Mouse (Mus musculus) frontal cortex, adult 2 months (tissue): Measurements from ENCODE around the gene Zfp825. TPM values are rescaled to one million over a fixed set of nuclear protein-coding genes. Genes with fewer than 3 reads are reported as not detected.
"Not testable (repeated sequence)": the region's sequence is repeated elsewhere in the genome, so short reads cannot be mapped to it uniquely, and the experiment has no call there.

Experiments used
- DNase-seq, 2 experiments: peaks; one replicate each; pipeline ENCODE4 v3.0.0; 2022; ENCODE audit warnings: low spot score in 1 of 2; ENCODE audit errors: extremely low spot score in 1 of 2
- polyA plus RNA-seq: library from polyadenylated mRNA; depleted of rRNA; stranded (reverse); fragments of >200 nt; gene quantifications from 2 replicates; pipeline ENCODE4 v1.2.3, GENCODE M21; 2012; rRNA removed

Gene Zfp825
- 7.4 and 7.7 TPM in 2 replicates for polyA plus RNA-seq

DNA sequence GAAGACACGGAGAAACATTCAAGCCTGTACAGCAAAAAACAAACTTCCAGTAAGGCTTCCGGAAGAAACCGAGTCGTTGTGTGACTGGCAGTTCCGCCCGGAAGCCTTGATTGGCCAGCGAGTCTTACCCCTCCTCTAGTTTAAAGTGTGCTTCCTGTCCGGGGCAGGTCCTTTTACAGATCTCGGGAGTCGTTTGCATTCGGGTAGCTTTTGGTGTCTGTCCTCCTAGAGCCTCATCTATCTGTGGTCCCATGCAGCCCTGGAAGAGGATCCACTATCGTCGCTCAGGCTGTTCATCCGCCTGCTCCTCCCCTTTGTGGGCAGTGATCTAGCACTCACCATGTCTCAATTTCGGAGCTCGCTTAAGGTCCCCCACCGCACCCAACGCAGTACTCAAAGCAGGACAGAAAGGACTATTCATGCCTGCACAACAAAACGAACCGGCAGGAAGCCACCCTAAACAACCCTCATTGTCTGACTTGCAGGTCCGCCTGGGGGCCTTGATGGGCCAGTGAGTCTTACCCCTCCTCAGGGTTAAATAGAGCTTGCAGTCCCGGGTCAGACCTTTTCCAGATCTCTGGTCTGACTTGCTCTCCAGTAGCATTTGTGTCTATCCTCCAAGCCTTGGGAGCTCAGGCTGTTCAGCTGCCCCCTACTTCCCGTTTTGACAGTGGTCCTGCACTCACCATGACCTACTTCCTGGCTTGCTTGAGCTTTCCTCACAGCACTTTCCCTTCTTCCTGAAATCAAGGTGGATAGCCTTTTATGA is at the start of gene Zfp825:
Gene Zfp825 (minus strand): TSS at position 82 of the 769 bp plus-strand sequence.
- DNase-seq = peak; percentile 74 to 83

DNA sequence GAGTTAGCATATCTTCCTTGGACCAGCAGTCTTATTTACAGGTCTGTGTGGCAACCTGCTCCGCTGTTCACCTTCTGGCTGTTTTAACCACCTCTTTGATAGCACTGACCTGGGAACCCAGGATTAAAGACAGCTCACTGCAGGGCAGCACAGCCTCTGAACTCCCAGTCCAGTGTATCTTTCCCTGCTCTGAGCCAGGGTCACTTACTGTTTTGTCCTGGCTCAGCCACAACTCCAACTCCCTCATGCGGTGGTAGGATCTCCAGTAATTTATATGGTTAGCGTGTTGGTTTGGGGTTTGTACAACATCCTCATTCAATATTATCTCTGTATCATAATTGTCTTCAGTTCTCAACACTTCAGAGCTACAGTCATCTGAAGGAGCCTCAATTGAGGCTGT is 41.6 kb upstream of the Zfp825 start:
- not testable (repeated sequence) for DNase-seq

DNA sequence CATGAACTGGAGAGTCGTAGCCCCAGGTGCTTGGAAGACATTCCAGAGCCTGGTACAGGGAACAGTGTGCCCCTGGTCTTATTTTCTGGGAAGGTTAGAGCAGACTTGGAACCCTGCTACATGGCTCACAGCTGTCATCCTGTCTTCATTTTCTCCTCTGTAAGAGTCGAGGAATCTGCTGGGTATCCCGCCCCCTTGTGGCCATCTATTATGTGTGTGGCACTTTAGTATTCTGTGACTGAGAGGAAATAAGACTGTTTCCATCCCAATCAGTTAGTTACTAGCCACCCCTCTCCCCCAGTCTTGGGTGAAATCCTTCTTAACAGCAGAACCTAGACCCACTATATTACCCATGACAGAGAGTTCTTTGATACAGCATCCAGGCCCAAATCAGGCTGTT is 41.1 kb upstream of the Zfp825 start:
- DNase-seq = peak in 1 of 2 experiments; percentile 57

DNA sequence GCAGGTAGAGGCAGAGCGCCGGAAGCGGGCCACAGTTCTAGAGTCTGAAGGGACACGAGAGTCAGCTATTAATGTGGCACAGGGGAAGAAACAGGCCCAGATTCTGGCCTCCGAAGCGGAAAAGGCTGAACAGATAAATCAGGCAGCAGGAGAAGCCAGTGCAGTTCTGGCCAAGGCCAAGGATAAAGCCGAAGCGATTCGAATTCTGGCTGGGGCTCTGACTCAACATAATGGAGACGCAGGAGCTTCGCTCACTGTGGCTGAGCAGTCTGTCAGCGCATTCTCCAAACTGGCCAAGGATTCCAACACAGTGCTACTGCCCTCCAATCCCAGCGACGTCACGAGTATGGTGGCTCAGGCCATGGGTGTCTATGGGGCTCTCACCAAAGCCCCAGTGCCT is 40.3 kb upstream of the Zfp825 start:
- no peak for DNase-seq

DNA sequence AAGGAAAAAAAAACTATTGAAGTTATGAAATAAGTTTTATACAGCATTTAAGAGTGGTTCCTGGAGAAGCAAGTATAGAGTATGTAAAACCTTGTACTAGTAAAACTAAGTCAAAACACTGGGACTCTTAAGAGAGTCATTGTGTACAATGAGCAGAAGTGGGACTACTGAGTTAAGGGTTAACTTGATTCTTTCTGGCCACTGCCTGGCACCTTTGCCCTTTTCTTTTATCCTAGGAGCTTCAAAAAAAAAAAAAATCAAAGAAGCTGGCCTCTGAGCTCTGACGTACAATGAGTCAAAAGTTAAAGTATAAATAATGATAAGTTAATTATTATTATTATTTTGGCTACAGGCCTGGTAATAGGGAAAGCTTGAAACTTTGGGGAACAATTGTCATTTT is 37.5 kb upstream of the Zfp825 start:
- DNase-seq = not testable (repeated sequence)

DNA sequence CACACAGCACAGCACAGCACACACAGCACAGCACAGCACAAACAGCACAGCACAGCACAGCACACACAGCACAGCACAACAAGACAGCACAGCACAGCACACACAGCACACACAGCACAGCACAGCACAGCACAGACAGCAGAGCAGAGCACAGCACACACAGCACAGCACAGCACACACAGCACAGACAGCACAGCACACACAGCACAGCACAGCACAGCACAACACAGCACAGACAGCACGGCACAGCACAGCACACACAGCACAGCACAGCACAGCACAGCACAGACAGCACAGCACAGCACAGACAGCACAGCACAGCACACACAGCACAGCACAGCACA is 35.6 kb upstream of the Zfp825 start:
- DNase-seq = not testable (repeated sequence)

DNA sequence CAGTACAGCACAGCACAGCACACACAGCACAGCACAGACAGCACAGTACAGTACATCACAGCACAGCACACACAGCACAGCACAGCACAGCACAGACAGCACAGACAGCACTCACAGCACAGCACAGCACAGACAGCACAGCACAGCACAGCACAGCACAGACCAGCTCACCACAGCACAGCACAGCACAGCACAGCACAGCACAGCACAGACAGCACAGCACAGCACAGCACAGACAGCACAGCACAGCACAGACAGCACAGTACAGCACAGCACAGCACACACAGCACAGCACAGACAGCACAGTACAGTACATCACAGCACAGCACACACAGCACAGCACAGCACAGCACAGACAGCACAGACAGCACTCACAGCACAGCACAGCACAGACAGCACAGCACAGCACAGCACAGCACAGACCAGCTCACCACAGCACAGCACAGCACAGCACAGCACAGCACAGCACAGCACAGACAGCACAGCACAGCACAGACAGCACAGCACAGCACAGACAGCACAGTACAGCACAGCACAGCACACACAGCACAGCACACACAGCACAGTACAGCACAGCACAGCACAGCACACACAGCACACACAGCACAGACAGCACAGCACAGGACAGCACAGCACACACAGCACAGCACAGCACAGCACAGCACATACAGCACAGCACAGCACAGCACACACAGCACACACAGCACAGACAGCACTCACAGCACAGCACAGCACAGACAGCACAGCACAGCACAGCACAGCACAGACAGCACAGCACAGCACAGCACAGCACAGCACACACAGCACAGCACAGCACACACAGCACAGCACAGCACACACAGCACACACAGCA is 35.0 kb upstream of the Zfp825 start:
- DNase-seq = not testable (repeated sequence)

DNA sequence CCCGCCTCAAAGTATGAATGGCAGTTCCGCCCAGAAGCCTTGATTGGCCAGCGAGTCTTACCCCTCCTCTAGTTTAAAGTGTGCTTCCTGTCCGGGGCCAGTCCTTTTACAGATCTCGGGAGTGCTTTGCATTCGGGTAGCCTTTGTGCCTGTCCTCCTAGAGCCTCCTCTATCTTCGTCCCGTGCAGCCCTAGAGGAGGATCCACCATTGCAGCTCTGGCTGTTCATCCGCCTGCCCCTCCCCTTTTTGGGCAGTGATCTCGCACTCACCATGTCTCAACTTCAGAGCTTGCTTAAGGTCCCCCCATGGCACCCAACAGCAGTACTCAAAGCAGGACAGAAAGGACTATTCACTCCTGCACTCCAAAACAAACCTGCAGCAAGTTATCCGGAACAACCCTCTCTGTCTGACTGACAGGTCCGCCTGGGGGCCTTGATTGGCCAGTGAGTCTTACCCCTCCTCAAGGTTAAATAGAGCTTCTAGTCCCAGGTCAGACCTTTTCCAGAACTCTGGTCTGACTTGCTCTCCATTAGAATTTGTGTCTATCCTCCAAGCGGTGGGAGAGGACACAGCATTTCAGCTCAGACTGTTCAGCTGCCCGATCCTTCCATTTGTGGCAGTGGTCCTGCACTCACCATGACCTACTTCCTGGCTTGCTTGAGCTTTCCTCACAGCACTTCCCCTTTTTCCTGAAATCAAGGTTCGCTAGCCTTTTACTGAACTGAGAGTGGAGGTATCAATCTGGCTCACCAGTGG is 28.9 kb upstream of the Zfp825 start:
- peak; percentile 37 to 73 for DNase-seq

DNA sequence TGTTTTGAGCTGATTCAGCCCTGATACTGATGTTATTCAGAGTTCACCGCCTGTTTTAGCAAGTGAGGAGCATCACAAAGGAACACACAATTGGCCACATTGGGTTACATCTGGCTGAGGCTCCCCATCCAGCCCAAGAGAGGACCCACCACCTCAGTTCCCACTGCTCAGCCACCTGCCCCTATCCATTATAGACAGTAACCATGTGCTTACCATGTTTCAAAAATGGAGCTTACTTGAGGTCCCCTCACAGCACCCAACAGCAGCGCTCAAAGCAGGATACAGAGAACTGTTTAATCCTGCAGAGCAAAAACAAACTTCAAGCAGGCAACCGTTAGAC is 28.3 kb upstream of the Zfp825 start:
- not testable (repeated sequence) for DNase-seq

DNA sequence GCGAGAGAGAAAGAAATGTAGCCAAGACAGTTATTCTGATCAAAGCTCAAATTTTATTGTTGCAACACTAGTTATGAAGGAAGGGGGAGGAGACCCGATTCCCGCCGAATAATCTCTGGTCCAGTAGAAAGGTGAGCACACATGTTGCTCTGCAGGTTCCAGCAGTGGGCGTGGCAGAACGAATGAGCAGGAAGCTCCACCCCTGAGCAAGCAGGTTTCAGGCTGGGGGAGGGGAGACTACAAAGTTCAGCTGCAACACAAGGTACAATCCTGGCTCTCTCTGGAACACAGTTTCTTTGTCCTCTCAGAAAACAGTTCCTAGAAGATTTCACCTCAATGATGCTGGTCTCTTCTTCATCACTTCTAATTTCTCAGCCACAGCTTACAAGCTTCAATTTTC is 14.2 kb upstream of the Zfp825 start:
- not testable (repeated sequence) for DNase-seq

DNA sequence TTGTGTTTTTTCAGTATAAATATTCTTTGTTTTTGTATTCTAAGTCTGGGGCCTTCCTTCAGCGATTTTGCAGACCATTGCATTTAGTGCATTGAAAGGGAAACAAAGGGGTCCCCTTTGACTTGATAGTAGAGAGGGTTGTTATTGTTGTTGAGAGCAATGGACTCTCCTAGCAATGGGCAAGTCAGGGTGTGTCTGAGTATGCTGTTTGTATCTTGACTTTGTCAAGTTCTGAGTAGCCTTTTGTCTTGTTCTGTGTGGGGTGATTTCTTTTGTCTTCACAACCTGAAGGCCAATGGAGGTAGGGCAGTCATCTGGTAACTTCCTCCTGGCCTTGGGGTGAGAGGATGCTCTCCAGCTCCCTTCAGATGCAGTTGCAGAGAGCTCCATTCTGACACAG is 9.1 kb upstream of the Zfp825 start:
- DNase-seq = not testable (repeated sequence)

DNA sequence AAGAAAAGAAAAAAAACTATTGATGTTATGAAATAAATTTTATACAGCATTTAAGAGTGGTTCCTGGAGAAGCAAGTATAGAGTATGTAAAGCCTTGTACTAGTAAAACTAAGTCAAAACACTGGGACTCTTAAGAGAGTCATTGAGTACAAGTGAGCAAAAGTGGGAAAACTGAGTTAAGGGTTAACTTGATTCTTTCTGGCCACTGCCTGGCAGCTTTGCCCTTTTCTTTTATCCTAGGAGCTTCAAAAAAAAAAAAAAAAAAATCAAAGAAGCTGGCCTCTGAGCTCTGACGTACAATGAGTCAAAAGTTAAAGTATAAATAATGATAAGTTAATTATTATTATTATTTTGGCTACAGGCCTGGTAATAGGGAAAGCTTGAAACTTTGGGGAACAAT is 5.9 kb upstream of the Zfp825 start:
- not testable (repeated sequence) for DNase-seq

DNA sequence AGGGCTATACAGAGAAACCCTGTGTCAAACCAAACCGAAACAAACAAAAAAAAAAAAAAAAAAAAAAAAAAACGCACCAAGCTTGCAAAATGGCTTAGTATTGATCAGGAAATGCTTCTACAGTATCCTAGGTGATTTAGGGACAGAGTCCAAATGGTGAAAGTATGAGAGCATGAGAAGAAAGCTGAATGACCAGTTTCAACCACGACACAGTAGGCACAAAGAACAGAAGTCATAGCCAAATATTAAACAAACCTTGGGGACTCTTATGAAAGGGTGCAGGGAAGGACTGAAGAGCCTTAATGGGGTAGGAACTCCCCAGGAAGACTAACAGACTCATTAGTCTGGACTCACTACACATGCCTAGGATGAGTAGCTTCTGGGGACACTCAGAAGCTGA is 9.5 kb downstream of the Zfp825 start:
- not testable (repeated sequence) for DNase-seq

DNA sequence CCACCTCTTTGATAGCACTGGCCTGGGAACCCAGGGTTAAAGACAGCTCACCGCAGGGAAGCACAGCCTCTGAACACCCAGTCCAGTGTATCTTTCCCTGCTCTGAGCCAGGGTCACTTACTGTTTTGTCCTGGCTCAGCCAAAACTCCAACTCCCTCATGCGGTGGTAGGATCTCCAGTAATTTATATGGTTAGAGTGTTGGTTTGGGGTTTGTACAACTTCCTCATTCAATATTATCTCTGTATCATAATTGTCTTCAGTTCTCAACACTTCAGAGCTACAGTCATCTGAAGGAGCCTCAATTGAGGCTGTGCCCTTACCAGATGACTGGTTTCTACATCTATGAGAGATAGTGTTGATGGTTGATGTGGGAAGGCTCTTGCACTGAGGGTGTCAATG is 22.3 kb downstream of the Zfp825 start:
- DNase-seq = not testable (repeated sequence)

DNA sequence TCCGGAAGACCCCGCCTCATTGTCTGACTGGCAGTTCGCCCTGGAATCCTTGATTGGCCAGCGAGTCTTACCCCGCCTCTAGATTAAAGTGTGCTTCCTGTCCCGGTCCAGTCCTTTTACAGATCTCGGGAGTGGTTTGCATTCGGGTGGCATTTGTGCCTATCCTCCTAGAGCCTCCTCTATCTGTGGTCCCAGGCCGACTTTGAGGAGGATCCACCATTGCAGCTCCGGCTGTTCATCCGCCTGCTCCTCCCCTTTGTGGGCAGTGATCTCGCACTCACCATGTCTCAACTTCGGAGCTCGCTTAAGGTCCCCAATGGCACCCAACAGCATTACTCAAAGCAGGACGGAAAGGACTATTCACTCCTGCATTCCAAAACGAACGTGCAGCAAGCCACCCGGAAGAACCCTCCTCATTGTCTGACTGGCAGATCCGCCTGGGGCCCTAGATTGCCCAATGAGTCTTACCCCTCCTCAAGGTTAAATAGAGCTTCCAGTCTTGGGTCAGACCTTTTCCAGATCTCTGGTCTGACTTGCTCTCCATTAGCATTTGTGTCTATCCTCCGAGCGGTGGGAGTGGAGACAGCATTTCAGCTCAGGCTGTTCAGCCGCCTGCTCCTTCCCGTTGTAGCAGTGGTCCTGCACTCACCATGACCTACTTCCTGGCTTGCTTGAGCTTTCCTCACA is 30.9 kb downstream of the Zfp825 start:
- DNase-seq = peak; percentile 64 to 86

DNA sequence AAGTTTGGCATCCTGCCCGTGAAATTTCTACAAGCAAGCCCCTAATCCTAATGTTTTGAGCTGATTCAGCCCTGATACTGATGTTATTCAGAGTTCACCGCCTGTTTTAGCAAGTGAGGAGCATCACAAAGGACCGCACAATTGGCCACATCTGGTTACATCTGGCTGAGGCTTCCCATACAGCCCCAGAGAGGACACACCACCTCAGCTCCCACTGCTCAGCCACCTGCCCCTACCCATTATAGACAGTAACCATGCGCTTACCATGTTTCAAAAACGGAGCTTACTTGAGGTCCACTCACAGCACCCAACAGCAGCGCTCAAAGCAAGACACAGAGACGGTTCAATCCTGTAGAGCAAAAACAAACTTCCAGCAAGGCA is 31.5 kb downstream of the Zfp825 start:
- DNase-seq = not testable (repeated sequence)

DNA sequence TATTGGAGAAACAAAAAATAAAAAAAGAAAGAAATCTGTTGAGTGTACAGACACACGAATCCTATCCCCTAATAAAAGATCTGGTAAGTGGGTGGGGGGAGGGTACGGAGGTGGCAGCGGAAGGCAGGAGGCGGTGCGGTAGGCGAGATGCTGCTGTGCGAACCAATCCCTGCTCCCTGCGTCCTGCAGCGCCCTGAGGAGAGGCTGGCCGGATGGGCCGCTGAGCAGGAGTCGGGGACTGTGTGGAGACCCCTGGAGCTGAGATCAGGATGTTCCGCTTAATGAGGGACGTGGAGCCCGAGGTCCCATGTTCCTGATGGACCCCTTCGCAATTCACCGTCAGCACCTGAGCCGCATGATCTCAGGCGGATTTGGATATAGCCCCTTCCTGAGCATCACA is 53.9 kb downstream of the Zfp825 start:
- DNase-seq = no peak
